Mouse (Mus musculus): ENCODE results near the gene Maco1.

The Maco1 gene

DNA sequence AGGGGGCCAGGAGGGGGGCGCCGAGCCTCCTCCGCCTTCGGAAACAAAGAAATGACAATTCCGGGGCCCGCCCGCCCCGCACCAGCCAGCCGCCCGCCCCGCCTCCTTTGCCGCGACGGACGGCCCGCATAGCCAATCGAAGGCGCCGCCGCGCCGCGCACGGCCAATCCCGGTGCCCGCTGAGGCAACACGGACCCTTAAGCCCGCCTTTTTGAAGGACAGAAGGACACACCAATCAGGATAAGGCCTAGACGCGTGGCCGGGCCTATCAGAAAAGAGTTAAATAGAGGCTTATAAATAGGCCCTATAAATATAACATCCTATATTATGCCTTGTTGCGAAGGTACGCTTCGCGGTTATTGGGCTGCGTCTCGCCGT, at the start of gene Maco1:
TSS of gene Maco1 (minus strand) at position 87 of the 378 bp plus-strand sequence.
- in situ Hi-C loops (cut with MboI, MseI) = loop anchor here in 1 of 2 experiments (10.0 kb wide), 1 partner anchor 1178 kb away; the partner anchor contains the start of gene Pigv

DNA sequence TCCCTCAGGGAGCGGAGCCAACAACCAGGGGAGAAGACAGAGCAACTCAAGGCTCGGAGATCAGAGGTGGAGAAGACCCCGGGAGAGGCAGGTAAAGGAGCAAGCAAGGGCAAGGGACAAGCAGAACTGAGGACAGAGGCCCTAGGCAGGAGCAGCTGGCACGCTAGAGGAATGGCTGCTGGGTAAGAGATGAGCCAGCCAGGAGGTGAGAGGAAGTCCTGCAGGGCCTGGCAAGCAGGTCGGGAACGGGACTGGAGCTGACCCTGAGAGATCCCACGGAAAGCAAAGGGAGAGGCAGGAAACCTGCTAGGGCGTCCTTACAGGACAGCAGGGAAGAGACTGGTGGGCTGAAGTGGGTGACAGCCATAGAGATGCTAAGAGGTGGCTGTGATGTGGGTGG, 48.0 kb upstream of the Maco1 start:
- in situ Hi-C loops (cut with MboI, MseI) = loop anchor here in 1 of 2 experiments (25.0 kb wide), 1 partner anchor 1214 kb away; no protein-coding TSS in a partner anchor

GRCm38 (mm10) chr4:134897256-134897655, 44.1 kb upstream of the Maco1 start:
- in situ Hi-C loops (cut with MboI, MseI) = no loop called here

DNA sequence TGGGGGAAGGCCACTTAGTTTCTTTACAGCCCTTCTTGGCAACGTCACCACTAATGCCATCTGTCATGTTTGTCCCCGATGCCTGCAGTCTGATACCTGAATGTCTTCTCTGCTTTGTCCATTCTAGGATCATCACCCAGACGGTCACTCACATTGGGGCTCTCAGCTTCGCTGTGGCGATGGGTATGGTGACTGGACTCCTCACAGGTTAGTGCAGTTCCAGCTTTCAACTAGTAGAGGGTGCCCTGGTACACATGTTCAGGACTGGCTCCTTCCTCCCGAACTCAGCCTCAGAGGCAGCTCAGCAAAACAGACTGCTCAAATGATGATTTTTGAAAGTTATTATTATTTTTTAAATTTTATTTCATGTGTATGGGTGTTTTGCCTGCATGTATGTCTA, 39.0 kb upstream of the Maco1 start:
- in situ Hi-C loops (cut with MboI, MseI) = no loop called here

GRCm38 (mm10) chr4:134884364-134884763, 31.2 kb upstream of the Maco1 start:
- in situ Hi-C loops (cut with MboI, MseI) = loop anchor here (5.0 kb wide), 2 partner anchors 92 to 342 kb away; no protein-coding TSS in a partner anchor

- in situ Hi-C loops (cut with MboI, MseI) = loop anchor here (5.0 kb wide), 2 partner anchors 92 to 342 kb away; no protein-coding TSS in a partner anchor
Measured at GRCm38 (mm10) chr4:134883808-134884207, 30.7 kb upstream of the Maco1 start.

DNA sequence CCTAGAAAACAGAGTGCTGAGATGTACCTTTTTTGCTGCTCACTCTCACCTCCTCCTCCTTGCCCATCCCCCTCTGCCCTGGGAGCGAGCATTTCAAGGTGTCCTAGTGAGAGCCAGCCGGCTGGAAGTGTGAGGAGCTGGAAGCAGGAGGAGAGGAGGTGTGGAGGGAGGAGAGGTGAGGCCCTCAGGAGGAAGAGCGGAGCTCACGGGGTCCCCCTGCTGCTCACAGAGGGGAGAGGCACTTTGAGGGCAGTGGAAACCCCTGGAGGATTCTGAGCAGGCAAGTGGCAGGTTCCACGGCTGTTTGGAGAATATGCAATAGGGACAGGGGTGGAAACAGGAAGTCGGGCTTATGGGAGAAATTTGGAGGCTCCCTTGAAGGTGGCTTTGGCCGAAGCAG, 30.1 kb upstream of the Maco1 start:
- in situ Hi-C loops (cut with MboI, MseI) = loop anchor here (5.0 kb wide), 2 partner anchors 91 to 341 kb away; no protein-coding TSS in a partner anchor

GRCm38 (mm10) chr4:134880041-134880440, 26.9 kb upstream of the Maco1 start:
- in situ Hi-C loops (cut with MboI, MseI) = loop anchor here (5.0 kb wide), 2 partner anchors 88 to 338 kb away; no protein-coding TSS in a partner anchor

DNA sequence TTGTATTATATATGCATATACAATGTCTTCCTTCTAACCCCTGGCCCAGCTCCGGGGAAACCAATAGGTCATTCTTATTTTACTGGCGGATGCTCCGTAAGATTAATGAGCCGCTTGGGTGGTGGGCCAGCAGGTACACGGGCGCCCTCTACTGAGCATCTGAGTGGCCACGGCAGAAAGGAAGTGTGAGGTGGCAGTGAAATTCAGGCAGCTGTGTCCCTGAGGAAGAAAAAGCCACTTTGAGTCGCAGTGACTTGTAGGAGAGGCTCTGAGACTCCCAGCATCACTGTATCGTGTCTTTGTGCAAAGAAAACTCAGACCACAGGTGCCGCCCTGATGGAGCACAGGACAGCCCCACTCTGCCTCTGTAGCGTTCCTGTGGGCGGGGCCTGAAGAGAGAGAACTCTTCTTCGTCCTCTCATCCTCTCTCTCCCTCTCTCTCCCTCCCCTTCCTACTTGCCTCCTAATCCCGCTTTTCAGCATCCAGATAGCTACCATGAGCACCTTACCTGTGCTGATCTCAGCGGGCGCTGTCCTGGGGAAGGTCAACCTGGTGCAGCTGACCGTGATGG, 26.4 kb upstream of the Maco1 start:
- in situ Hi-C loops (cut with MboI, MseI) = loop anchor here in 1 of 2 experiments (10.0 kb wide), 1 partner anchor 455 kb away; no protein-coding TSS in a partner anchor

DNA sequence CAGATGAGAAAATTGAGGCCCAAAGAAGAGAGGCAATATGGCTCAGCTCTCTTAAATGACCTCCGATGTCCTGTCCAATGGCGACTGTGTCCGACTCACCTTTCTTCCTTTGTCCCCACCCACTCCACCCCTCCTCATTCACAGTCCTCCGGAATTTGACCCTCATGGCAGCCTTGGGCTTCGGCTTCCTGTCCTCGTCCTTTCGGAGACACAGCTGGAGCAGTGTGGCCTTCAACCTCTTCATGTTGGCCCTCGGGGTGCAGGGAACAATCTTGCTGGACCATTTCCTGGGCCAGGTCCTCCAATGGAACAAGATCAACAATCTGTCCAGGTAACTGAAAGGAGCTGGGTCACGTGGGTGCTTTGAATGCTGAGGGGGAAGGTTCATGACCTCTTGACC, 23.0 kb upstream of the Maco1 start:
- in situ Hi-C loops (cut with MboI, MseI) = loop anchor here in 1 of 2 experiments (10.0 kb wide), 1 partner anchor 451 kb away; no protein-coding TSS in a partner anchor

DNA sequence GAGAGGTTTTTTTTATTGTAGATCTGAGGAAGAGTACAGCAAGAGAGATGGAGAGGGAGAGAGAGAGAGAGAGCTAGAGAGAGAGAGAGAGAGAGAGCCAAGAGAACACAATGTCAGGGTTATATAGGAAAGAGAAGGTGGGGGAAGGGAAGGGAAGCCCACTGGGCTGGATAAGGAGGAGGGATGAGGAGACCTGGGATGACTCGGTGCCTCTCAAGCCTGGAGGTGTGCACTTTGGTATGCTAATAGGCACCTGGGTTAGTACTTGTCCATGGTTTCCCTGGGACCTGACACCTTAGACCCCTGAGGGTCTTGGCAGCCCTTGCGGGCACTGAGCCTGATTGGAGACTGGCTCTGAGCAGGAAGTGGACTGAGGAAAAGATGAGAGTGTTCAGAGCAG, 18.8 kb upstream of the Maco1 start:
- in situ Hi-C loops (cut with MboI, MseI) = loop anchor here in 1 of 2 experiments (10.0 kb wide), 1 partner anchor 447 kb away; no protein-coding TSS in a partner anchor

DNA sequence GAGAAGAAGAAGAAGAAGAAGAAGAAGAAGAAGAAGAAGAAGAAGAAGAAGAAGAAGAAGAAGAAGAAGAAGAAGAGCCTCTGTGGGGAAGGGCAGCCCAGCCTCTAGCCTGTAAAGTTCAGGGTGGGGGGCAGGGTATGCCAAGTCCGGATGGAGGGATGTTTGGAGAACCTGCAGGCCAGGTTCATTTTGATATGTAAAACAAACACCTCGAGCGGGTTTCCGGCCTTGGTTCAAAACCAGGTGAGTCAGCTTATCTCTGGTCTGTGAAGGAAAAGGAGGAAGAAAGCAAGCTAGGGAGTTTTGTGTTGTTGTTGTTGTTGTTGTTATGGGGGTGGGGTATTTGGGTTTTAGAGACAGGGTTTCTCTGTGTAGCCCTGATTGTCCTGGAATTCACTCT, 18.3 kb upstream of the Maco1 start:
- in situ Hi-C loops (cut with MboI, MseI) = loop anchor here in 1 of 2 experiments (10.0 kb wide), 1 partner anchor 447 kb away; no protein-coding TSS in a partner anchor

- in situ Hi-C loops (cut with MboI, MseI) = loop anchor here in 1 of 2 experiments (10.0 kb wide), 1 partner anchor 445 kb away; no protein-coding TSS in a partner anchor
Measured at GRCm38 (mm10) chr4:134869815-134870375, 16.8 kb upstream of the Maco1 start.

DNA sequence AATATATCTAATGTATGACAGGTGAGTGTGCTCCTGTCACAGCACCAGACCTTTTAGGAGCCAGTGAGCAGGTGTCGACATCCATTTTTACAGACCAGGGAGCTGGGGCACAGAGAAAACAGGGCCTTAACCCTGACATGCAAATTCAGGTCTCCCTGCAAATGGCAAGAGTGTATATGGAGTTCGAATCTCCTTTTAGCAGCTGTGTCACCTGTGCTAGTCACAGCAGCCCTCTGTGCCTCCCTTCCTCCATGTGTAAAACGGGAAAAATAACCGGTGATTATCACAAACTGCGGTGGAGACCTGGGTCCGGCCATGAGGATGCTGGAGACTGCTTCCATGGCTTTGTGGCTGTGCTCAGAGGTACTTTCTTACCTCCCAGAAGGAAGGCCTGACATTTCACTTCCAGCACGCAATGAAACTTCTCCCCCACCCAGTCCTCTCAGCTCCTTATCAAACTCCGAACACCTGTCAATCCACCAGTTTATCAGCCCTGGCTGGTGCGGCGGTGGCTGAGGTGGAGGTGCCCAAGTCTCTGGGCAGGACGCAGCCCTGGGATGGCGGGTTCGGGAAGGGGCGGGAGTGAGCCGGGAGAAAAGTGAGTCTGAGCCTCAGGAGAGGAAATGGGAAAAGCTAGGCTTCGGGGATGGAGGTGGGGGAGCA, 16.1 kb upstream of the Maco1 start:
- in situ Hi-C loops (cut with MboI, MseI) = no loop called here

- in situ Hi-C loops (cut with MboI, MseI) = no loop called here
Measured at GRCm38 (mm10) chr4:134868490-134868889, 15.3 kb upstream of the Maco1 start.

DNA sequence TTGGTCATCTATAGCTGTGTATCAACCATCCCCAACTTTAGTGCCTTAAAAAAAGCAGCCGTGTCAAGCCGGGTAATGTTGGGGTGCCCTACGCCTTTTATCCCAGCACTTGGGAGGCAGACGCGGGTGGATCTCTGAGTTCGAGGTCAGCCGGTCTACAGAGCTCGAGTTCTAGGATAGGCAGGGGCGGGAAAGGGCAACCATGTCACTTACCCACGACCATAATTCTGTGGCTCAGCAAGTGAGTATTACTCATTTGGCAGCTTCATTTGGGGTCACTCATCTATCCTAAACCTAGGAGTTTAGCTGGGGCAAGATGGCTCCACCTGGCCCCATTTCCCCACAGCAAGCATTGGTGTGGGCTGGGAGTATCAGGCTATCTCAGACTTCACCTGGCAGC, 14.9 kb upstream of the Maco1 start:
- in situ Hi-C loops (cut with MboI, MseI) = no loop called here

GRCm38 (mm10) chr4:134867661-134868060, 14.5 kb upstream of the Maco1 start:
- in situ Hi-C loops (cut with MboI, MseI) = no loop called here

GRCm38 (mm10) chr4:134867213-134867612, 14.1 kb upstream of the Maco1 start:
- in situ Hi-C loops (cut with MboI, MseI) = no loop called here

DNA sequence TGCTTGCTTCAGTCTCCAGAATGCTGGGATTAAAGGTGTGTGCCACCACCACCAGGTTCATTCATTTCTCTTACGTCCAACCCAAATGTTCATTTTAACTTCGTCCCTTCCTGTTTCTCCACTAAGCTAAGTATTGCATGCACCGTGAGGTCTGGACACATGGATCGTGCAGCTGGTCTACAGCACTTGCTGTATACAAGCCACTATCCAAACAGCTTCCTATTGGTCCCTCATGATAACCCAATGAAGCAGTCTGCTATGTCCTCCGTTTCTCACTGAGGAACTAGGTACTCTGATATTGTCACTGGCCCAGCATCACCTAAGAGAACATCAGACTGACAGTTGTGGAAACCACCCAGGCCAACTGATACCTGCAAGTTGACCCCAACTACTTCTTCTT, 12.6 kb upstream of the Maco1 start:
- in situ Hi-C loops (cut with MboI, MseI) = no loop called here

GRCm38 (mm10) chr4:134865340-134865739, 12.2 kb upstream of the Maco1 start:
- in situ Hi-C loops (cut with MboI, MseI) = no loop called here

GRCm38 (mm10) chr4:134863937-134864729, 11.0 kb upstream of the Maco1 start, which contains the start of gene Rhd:
Gene Rhd, plus strand, starts transcription at chr4:134864536.
- in situ Hi-C loops (cut with MboI, MseI) = no loop called here

All from T-helper 17 cell (primary cell).